Mouse (Mus musculus) limb, embryonic 14.5 days (tissue): ENCODE results near the gene Dact1. TPM values are rescaled to one million over a fixed set of nuclear protein-coding genes. Genes with fewer than 3 reads are reported as not detected.

Experiments used
- ATAC-seq: fragments of 200-750 bp; cut with Nextera tagmentation; 2 replicates; pipeline ENCODE4 v1.8.0; 2017; ENCODE audit warnings: low read depth, moderate number of reproducible peaks, moderate TSS enrichment; ENCODE audit not compliant: low FRiP score
- DNase-seq: peaks from one replicate; pipeline ENCODE4 v3.0.0-alpha.2; 2015; ENCODE audit warnings: low spot score
- H3K27ac ChIP-seq: fragments of 300-500 bp; sonication (generic); replicated peaks from 2 replicates; pipeline ENCODE4 v1.5.1; 2014; ENCODE audit warnings: low read depth, mild to moderate bottlenecking, low read length, moderate library complexity, mixed read lengths
- H3K27me3 ChIP-seq: fragments of 300-500 bp; sonication (generic); 2 replicates; pipeline ENCODE4 v1.6.1; 2014; ENCODE audit warnings: low read length, mixed read lengths; ENCODE audit not compliant: control insufficient read depth, insufficient read depth
- H3K36me3 ChIP-seq: fragments of 300-500 bp; sonication (generic); 2 replicates; pipeline ENCODE4 v1.6.1; 2014; ENCODE audit warnings: mild to moderate bottlenecking, low read length, moderate library complexity, mixed read lengths; ENCODE audit not compliant: control insufficient read depth, insufficient read depth
- H3K4me1 ChIP-seq: fragments of 300-500 bp; sonication (generic); 2 replicates; pipeline ENCODE4 v1.6.1; 2014; ENCODE audit warnings: antibody characterized with exemption, low read length, mixed read lengths; ENCODE audit not compliant: control insufficient read depth, insufficient read depth
- H3K4me2 ChIP-seq: fragments of 300-500 bp; sonication (generic); replicated peaks from 2 replicates; pipeline ENCODE4 v1.6.1; 2014; ENCODE audit warnings: low read depth, mild to moderate bottlenecking, low read length, moderate library complexity; ENCODE audit not compliant: severe bottlenecking
- H3K4me3 ChIP-seq: fragments of 300-500 bp; sonication (generic); replicated peaks from 2 replicates; pipeline ENCODE4 v1.5.1; 2014; ENCODE audit warnings: low read length
- H3K9ac ChIP-seq: fragments of 300-500 bp; sonication (generic); 2 replicates; pipeline ENCODE4 v1.6.1; 2014; ENCODE audit warnings: mild to moderate bottlenecking, low read depth, low read length, moderate library complexity; ENCODE audit not compliant: severe bottlenecking
- H3K9me3 ChIP-seq: fragments of 300-500 bp; sonication (generic); 2 replicates; pipeline ENCODE4 v1.6.1; 2016; ENCODE audit warnings: low read length; ENCODE audit not compliant: control insufficient read depth
- POLR2A ChIP-seq: fragments of 200-500 bp; IDR thresholded peaks from 2 replicates; pipeline ENCODE4 v1.8.0; 2012; ENCODE audit warnings: inconsistent platforms, mild to moderate bottlenecking, moderate library complexity, borderline replicate concordance; ENCODE audit not compliant: insufficient read depth, insufficient read length; ENCODE audit errors: extremely low read depth
- WGBS: fragments of 180-500 bp; shearing (Covaris S2); extraction: QIAGEN DNeasy Blood & Tissue Kit; methylation state at CpG from one replicate; pipeline ENCODE4 v1.1.7; 2014; 5-methylcytosine and 5-hydroxymethylcytosine counted together
- polyA plus RNA-seq, 2 experiments: library from polyadenylated mRNA; depleted of rRNA in 1 of 2; stranded (reverse) in 1 of 2; unstranded in 1 of 2; fragments of >200 nt; fragmentation: Nextera tagmentation in 1 of 2; extraction: Ambion mirVana in 1 of 2; gene quantifications; 2 replicates each; pipeline versions ENCODE4 v1.2.1 to v1.2.3; 2012 to 2014

The Dact1 gene
- polyA plus RNA-seq, 2 experiments: 14.8 to 30.4 TPM

DNA sequence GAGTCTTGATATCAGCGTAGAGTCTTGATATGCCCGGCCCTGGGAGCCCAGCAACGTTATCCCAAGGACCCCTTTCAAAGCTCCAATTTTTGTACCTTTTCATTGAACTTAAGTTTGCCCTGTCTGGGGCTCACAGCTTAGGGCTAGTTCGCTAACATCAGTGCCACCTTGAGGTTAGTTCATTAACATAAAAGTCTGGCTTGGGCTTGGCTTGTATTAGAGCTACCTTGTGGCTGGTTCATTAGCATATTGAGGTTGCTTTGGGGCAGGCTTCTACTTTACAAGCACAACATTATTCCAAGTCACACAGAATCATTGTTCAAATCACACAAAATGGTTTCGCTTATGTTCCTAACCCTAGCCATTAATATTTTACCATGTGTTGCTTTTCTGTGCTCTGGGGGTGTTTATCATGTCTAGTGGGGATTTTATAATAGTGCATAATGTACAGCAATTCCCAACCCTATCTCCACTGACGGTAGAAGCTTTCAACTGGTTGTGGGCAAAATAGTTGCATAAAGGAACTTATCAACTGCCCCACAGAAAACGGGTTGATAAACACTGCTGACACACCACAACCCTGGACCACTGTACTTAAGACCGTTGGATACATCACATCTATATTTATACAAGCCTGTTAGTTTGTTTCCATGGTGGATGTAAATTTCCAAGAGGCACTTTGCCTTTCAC is 33.6 kb upstream of the Dact1 start:
- Histone ChIP-seq H3K9ac (no peak overlapping the region), H3K36me3 (no peaks in the 10 kb centered on the region), H3K27me3 (no peaks in the 10 kb centered on the region), H3K4me1 (no peaks in the 10 kb centered on the region), H3K4me3 (no peak overlapping the region), H3K9me3 (no peaks in the 10 kb centered on the region), H3K27ac (no peak overlapping the region), H3K4me2 (no peak overlapping the region)
- no peak for DNase-seq
- TF ChIP-seq POLR2A: no peak
- no peak for ATAC-seq
- WGBS: 80% methylated on average over 8 of the region's 8 CpGs

DNA sequence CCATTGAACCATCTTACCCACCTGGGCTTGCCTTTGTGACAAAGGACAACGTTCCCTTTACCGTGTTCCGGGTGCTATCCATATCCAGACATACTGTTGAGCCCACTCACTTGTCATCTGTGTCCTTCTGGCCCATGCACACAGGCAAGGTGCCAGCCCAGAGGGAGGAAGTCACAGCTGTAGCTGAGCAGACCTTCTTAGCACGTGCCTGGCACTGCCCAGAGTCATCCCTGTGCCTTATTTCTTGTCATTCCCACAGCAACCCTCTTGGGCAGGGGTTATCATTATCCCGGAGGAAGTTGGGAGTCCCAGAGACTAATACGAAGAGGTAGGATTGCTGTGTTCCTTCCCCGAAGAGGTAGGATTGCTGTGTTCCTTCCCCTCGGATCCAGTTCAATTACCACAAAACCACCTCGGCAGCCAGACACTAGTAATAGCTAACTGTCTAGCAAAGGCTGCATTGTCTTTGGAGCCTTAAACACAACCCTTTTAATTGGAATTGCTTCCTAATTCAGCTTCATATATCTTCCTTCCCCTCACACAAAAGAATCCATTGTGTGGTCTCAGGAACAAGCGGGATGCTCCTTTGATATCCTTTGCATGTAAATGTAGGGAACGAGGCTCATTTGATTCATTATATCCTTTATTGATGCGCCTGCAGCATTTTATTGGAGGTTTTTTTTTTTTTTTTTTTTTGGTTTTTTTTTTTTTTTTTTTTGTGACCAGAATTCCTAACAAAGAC is 30.0 kb upstream of the Dact1 start:
- Histone ChIP-seq H3K4me3 (no peak overlapping the region), H3K27me3 (no peaks in the 10 kb centered on the region), H3K36me3 (no peaks in the 10 kb centered on the region), H3K27ac (no peak overlapping the region), H3K4me2 (no peak overlapping the region), H3K9me3 (peaks cover 4% of the 10 kb centered on the region; the same call in 1 of the 2 replicates), H3K9ac (no peak overlapping the region), H3K4me1 (no peaks in the 10 kb centered on the region)
- ATAC-seq (no peak), DNase-seq (no peak)
- TF ChIP-seq POLR2A: no peak
- WGBS: 62% methylated on average over 12 of the region's 12 CpGs

DNA sequence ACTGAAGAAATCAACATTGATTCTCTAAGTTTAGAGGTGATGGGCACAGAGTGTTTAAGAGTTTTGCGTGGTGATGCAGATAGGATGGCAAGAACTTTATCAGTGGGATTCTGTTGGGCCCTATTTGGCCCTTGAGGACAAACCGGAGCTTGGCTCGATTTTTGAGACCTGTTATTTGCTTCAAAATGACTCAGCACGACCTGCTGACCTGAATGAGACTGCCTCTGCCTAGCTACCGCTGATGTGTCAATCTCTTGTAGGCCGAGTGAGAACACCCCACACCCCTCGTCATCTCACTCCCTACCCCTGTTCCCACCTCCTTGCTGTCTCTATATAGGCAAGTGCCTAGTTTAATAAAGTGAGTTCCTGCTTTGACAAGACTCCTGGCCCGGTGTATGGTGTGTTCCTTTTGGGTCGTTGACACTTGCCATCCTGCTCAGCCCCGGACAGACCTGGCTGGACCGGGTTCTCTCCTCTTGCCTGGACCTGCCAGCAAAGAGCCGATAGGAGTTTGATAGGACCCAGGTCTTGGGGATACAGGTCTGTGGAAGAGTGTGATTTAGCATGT is 28.4 kb upstream of the Dact1 start:
- Histone ChIP-seq H3K4me1 (no peaks in the 10 kb centered on the region), H3K4me3 (no peak overlapping the region), H3K9ac (no peak overlapping the region), H3K9me3 (peaks cover 7% of the 10 kb centered on the region), H3K36me3 (no peaks in the 10 kb centered on the region), H3K4me2 (no peak overlapping the region), H3K27me3 (no peaks in the 10 kb centered on the region), H3K27ac (no peak overlapping the region)
- 87% methylated on average over 12 of the region's 12 CpGs for WGBS
- ATAC-seq (no peak), DNase-seq (no peak)
- TF ChIP-seq POLR2A: no peak

DNA sequence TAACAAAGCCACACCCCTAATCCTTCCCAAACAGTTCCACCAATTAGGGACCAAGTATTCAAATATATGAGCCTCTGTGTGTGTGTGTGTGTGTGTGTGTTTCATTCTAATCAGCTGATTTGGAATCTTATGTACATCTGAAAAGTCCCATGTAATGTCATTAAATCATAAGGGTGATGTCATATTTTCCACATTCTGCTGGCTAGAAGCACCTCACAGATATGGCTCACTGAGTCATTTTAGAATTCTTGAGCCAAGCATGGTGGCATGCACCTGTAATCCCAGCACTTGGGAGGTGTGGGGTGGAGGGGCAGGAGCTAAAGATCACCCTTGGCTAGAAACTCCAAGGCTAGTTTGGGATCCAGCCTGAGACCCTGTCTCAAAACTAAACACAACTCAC is 24.3 kb upstream of the Dact1 start:
- no peak for ATAC-seq
- no peak for DNase-seq
- H3K9ac ChIP-seq: no peak overlapping the region
- H3K9me3 ChIP-seq: peaks cover 7% of the 10 kb centered on the region
- no peak overlapping the region for H3K27ac ChIP-seq
- no peak for TF ChIP-seq POLR2A
- no peaks in the 10 kb centered on the region for H3K27me3 ChIP-seq
- no peak overlapping the region for H3K4me2 ChIP-seq
- H3K4me1 ChIP-seq: peaks cover 4% of the 10 kb centered on the region; the same call in 1 of the 2 replicates
- H3K4me3 ChIP-seq: no peak overlapping the region
- H3K36me3 ChIP-seq: no peaks in the 10 kb centered on the region

DNA sequence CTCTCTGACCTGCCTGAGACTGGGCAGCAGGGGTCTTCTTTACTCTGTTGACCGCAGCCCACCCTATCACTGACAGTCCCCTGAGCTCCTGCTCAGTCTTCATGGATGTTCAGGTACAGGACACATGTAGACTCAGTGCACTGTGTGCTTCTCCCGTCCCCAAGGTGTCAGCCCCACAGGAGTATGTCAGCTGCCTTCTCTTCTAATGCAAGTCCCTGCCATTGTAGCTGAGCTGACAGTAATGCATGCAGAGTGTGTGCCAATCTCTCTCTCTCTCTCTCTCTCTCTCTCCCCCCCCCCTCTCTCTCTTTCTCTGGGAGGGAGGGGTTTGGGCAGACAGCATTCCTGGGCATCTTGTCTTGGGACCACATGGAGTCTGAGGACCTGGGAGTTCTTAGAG is 19.2 kb upstream of the Dact1 start:
- Histone ChIP-seq H3K9me3 (no peaks in the 10 kb centered on the region; the same call in 1 of the 2 replicates), H3K27ac (no peak overlapping the region), H3K4me3 (no peak overlapping the region), H3K36me3 (no peaks in the 10 kb centered on the region), H3K4me2 (no peak overlapping the region), H3K27me3 (no peaks in the 10 kb centered on the region), H3K9ac (no peak overlapping the region), H3K4me1 (peaks cover 4% of the 10 kb centered on the region; the same call in 1 of the 2 replicates)
- DNase-seq (no peak), ATAC-seq (no peak)
- TF ChIP-seq POLR2A: no peak
- 58% methylated on average over 2 of the region's 2 CpGs for WGBS
